Mouse (Mus musculus): ENCODE results near the gene Ube2n. TPM values are rescaled to one million over a fixed set of nuclear protein-coding genes. Genes with fewer than 3 reads are reported as not detected.

The Ube2n gene
- total and polyA plus RNA-seq, 3 experiments: 80.6 to 571 (median 212) TPM

- Histone ChIP-seq H3K27ac (ENCODE audit: control insufficient read depth, low read depth, low read length) (no peak overlapping the region), H3K79me2 (ENCODE audit: control insufficient read depth, insufficient read depth, low read length, poor library complexity) (peaks cover 73% of the 10 kb centered on the region), H3K9me3 (replicated peaks; ENCODE audit: insufficient read depth, low read length) (no peaks in the 10 kb centered on the region), H3K4me1 (ENCODE audit: control insufficient read depth in 1 of 2, insufficient read depth in 2 of 2, low read length in 2 of 2) (peaks cover 3 to 6% of the 10 kb centered on the region in 2 experiments; a peak in 3 of 4 replicates), H3K9ac (ENCODE audit: control insufficient read depth, low read depth, low read length, poor library complexity, severe bottlenecking) (no peak overlapping the region), H3K4me3 (ENCODE audit: control insufficient read depth in 1 of 2, insufficient read depth in 1 of 2, low read depth in 2 of 2, low read length in 2 of 2) (no peak overlapping the region), H3K27me3 (ENCODE audit: control insufficient read depth in 1 of 2, insufficient read depth in 2 of 2, low read length in 2 of 2) (no peaks in the 10 kb centered on the region), H3K36me3 (ENCODE audit: control insufficient read depth in 1 of 2, insufficient read depth in 2 of 2, low read length in 2 of 2) (peaks cover 0 to 24% of the 10 kb centered on the region in 2 experiments; a peak in 3 of 4 replicates)
- no peak for TF ChIP-seq ETS1 (IDR thresholded peaks at IDR 0.05; ENCODE audit: low read depth, low read length)
- TF ChIP-seq ZKSCAN1 (IDR thresholded peaks at IDR 0.05; ENCODE audit: low read depth, low read length): no peak
- no peak for TF ChIP-seq TBP (IDR thresholded peaks at IDR 0.05; ENCODE audit: low read depth, low read length)
- no peak for TF ChIP-seq SIN3A (IDR thresholded peaks at IDR 0.05; ENCODE audit: low read length)
- TF ChIP-seq TCF12 (IDR thresholded peaks at IDR 0.05; ENCODE audit: low read depth, low read length): no peak
- TF ChIP-seq GATA1 (IDR thresholded peaks at IDR 0.05; ENCODE audit: low read depth, low read length): no peak
- TF ChIP-seq POLR2AphosphoS2 (IDR thresholded peaks at IDR 0.05; ENCODE audit: low read length): no peak
- no peak for TF ChIP-seq EP300 (IDR thresholded peaks at IDR 0.05; ENCODE audit: low read depth in 1 of 2, low read length in 2 of 2)
- TF ChIP-seq HCFC1 (IDR thresholded peaks at IDR 0.05; ENCODE audit: low read depth, low read length): no peak
- no peak for DNase-seq (ENCODE audit: low read depth, low spot score)
These were observed 21.2 kb downstream of the Ube2n start for GRCm38 (mm10) chr10:95536222-95536541.

DNA sequence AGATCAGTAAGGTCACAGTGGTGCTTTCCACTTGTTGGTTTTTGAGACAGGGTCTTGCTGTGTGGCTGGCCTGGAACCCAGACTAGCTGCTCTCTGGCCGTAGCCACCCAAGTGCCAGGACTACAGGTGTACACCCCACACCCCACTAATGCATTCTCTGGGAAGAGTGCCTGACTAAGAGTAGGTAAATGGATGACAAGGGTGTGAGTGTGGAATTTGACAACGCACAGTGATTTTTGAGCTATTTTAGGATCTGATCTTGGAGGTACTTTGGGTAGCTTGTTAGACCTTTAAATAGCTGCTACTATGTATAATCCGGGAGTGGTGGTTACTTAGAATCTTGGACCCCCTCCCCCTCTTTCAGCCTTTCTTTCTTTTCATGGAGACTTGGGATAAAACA, 24.3 kb downstream of the Ube2n start:
- Histone ChIP-seq H3K9ac (ENCODE audit: control insufficient read depth, low read depth, low read length, poor library complexity, severe bottlenecking) (no peak overlapping the region), H3K4me3 (ENCODE audit: control insufficient read depth in 1 of 2, insufficient read depth in 1 of 2, low read depth in 2 of 2, low read length in 2 of 2) (no peak overlapping the region), H3K4me1 (ENCODE audit: control insufficient read depth in 1 of 2, insufficient read depth in 2 of 2, low read length in 2 of 2) (peaks cover 2 to 3% of the 10 kb centered on the region in 2 experiments; a peak in 2 of 4 replicates), H3K27ac (ENCODE audit: control insufficient read depth, low read depth, low read length) (no peak overlapping the region), H3K27me3 (ENCODE audit: control insufficient read depth in 1 of 2, insufficient read depth in 2 of 2, low read length in 2 of 2) (no peaks in the 10 kb centered on the region), H3K9me3 (replicated peaks; ENCODE audit: insufficient read depth, low read length) (no peaks in the 10 kb centered on the region), H3K36me3 (ENCODE audit: control insufficient read depth in 1 of 2, insufficient read depth in 2 of 2, low read length in 2 of 2) (peaks cover 4 to 11% of the 10 kb centered on the region in 2 experiments), H3K79me2 (ENCODE audit: control insufficient read depth, insufficient read depth, low read length, poor library complexity) (peaks cover 47% of the 10 kb centered on the region)
- TF ChIP-seq ETS1 (IDR thresholded peaks at IDR 0.05; ENCODE audit: low read depth, low read length) (no peak), CTCF (IDR thresholded peaks at IDR 0.05 in 2 of 3, conservative IDR thresholded peaks at IDR 0.05 in 1 of 3; ENCODE audit: control insufficient read depth in 1 of 3, insufficient read depth in 1 of 3, low read depth in 2 of 3, low read length in 3 of 3, poor library complexity in 1 of 3, severe bottlenecking in 1 of 3) (no peak), NRF1 (IDR thresholded peaks at IDR 0.05; ENCODE audit: insufficient read depth, low read depth, low read length, poor library complexity, severe bottlenecking) (no peak), NELFE (IDR thresholded peaks at IDR 0.05; ENCODE audit: low read depth, low read length) (no peak), RCOR1 (IDR thresholded peaks at IDR 0.05; ENCODE audit: low read depth, low read length) (no peak), BHLHE40 (IDR thresholded peaks at IDR 0.05; ENCODE audit: borderline replicate concordance, low read depth, low read length) (no peak), POLR2AphosphoS2 (IDR thresholded peaks at IDR 0.05; ENCODE audit: low read length) (no peak), UBTF (IDR thresholded peaks at IDR 0.05; ENCODE audit: borderline replicate concordance, insufficient read depth, low read depth, low read length) (no peak), E2F4 (IDR thresholded peaks at IDR 0.05; ENCODE audit: borderline replicate concordance, low read depth, low read length) (no peak), KAT2A (conservative IDR thresholded peaks at IDR 0.05; ENCODE audit: low read depth, low read length) (no peak), MYB (IDR thresholded peaks at IDR 0.05; ENCODE audit: low read depth, low read length) (no peak), TBP (IDR thresholded peaks at IDR 0.05; ENCODE audit: low read depth, low read length) (no peak), USF1 (IDR thresholded peaks at IDR 0.05; ENCODE audit: low read depth, low read length) (no peak), POLR2A (IDR thresholded peaks at IDR 0.05; ENCODE audit: control insufficient read depth in 1 of 2, insufficient read depth in 1 of 2, low read depth in 1 of 2, low read length in 2 of 2, poor library complexity in 1 of 2) (no peak), CHD2 (IDR thresholded peaks at IDR 0.05; ENCODE audit: low read length) (no peak), ZC3H11A (IDR thresholded peaks at IDR 0.05; ENCODE audit: low read depth, low read length) (no peak), TAL1 (IDR thresholded peaks at IDR 0.05; ENCODE audit: low read length) (no peak), GATA1 (IDR thresholded peaks at IDR 0.05; ENCODE audit: low read depth, low read length) (no peak), MXI1 (IDR thresholded peaks at IDR 0.05; ENCODE audit: low read depth, low read length) (no peak)
- no peak for DNase-seq (ENCODE audit: low read depth, low spot score)

Data from MEL (cell line).